Mouse (Mus musculus): ENCODE measurements around the gene Cpn2. TPM values are rescaled to one million over a fixed set of nuclear protein-coding genes. Genes with fewer than 3 reads are reported as not detected.

Cpn2 gene
- polyA plus RNA-seq, 1 experiment, result not detected

DNA sequence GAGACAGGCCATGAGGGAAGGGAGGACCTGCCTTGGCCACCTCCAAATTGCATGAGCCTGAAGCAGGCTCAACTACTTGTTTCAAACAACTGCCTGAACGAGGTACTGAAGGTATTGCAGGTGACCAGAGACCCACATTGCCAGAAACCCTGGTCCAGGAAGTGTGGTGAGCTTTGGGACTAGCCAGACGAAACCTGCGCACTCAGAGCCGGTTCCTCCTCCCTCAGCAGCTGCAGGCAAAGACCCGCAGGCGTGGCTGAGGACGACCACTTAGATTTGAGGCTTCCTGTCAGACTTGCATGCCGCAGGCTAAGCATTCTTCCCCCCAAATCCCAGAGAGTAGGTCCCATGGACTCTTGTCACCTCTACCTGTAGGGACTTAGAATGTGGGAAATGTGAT lies 33.2 kb downstream of the Cpn2 start:
- TF ChIP-seq GATA1 (IDR thresholded peaks at IDR 0.05; ENCODE audit: low read length), result no peak

DNA sequence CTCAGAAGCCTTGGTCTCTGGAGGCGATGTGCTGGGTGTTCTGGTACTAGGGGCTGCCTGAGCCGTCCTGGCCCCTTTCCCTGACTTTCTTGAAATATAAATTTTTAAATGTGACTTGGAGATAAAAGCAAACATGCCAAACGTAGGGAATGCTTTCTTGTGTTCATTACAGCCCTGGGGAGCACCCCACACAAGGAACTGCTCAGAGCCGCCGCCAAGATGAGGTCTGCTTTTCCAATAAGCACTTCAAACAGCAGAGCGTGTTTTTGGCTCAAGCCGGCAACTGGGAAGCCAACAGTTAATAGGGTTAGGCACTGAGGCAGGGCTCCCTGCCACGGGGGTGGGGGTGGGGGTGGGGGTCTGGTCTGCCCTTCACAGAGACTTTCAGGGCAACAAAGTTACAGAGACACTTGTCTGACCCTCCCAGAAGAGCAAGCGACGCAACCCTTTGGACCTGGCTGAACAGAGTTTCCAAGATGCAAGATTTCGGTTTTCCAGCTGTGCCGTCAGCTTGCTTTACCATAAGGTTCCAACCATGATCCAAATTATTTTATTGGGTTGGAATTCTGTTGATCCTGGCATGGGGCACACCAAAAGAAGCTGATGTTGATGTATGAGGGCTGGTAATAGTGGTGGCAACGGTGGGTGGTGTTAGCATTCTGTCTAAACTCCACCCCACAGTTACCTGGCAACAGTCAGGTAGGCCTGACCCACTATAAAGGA lies 35.3 kb downstream of the Cpn2 start:
- no peak for TF ChIP-seq GATA1 (IDR thresholded peaks at IDR 0.05; ENCODE audit: low read length)

DNA sequence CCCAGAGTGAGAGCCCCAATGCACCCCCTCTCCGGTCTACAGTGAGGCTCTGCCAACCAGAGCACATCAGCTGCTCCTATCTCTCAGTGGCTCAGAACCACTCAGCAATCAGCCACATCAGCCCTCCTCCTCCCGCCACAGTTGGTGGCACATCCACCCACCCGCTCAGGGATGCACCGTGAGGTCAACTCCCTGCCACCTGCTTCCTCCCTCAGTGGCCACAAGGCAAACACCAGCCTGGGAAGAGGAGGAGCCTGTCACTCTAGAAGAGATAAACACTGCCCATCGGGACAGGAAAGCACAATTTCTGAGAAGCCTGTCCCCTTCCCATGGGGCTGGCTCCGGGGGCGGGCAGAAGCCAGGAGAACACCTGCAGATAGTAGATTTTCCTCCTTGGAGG lies 39.9 kb downstream of the Cpn2 start:
- no peak for TF ChIP-seq GATA1 (IDR thresholded peaks at IDR 0.05; ENCODE audit: low read length)

DNA sequence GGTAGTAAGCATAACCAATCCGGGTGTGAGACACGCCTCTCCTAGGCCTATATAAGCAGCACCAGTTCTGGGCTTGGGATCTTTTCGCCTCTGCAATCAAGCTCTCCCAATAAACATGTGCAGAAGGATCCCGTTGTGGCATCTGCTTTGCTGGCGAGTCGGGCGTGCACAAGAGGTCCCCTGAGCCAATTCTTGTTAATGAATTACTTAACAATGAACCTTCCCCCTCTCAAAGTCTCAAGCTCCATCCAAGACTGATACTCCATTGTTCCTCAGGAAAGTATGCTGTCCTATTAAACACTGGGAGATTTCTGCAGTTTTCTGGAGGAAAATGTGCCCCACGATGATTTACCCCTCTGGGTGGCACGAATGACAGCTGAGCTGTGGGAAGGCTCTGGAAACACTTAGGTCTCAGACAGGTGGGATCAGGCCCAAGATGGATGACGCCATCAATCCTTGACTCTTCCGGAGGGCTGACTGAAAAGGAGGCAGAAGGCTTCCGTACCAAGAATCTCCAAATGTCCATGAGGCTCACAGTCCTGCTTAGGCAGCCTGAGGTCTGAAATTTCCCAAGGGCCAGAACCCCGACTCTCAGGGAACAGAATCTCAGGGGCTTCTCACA lies 46.0 kb downstream of the Cpn2 start:
- TF ChIP-seq GATA1 (IDR thresholded peaks at IDR 0.05; ENCODE audit: low read length), result no peak

DNA sequence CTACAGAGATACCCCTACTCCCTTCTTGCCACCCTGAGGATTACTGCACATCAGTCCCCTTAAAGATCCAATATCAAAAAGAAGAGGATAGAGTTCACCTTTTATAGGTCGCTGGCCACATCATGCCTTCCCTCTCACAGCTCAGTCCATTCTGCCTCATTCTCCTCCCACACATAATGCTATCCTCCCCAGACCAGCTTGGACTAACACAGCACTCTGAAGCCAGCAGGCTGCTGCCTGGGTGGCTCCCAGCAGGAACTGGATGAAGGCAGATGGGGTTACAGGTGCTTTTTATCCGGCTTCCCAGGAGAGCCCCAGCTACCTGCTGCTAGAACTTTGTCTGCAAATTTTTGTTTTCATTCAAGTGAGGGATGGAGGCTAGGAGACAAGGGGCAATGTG lies 51.5 kb downstream of the Cpn2 start:
- TF ChIP-seq GATA1 (IDR thresholded peaks at IDR 0.05; ENCODE audit: low read length), result no peak

DNA sequence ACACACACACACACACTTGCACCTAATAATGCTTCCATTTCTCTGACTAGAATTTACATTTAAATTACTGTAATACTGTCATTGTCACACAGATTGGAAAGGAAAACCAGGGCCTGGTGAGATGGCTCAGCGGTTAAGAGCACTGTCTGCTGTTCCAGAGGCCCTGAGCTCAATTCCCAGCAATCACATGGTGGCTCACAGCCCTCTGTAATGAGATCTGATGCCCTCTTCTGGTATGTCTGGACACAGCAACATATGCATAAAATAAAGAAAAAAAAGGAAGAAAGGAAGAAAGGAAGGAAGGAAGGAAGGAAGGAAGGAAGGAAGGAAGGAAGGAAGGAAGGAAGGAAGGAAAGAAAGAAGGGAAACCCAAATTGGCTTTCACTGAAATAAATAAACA lies 53.7 kb downstream of the Cpn2 start:
- TF ChIP-seq GATA1 (IDR thresholded peaks at IDR 0.05; ENCODE audit: low read length), result no peak

DNA sequence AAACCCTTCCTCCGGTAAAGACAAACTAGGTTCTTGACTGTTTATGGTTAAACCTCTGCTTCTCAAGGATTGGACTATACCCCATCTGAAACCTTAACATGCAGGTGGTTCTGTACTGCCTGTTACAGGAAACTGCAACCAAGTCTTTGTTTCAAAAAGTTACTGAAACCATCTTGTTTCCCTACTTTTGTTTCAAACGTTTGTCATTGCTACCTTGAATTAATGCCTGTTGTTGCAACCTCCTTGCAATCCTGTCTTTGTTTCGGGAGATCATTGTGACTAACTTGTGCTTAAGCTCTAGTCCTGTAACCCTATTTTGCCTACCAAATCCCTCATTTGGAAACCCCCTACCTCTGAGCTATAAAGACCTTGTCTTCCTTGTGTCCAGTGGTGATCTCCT lies 55.3 kb downstream of the Cpn2 start:
- TF ChIP-seq GATA1 (IDR thresholded peaks at IDR 0.05; ENCODE audit: low read length), result no peak

DNA sequence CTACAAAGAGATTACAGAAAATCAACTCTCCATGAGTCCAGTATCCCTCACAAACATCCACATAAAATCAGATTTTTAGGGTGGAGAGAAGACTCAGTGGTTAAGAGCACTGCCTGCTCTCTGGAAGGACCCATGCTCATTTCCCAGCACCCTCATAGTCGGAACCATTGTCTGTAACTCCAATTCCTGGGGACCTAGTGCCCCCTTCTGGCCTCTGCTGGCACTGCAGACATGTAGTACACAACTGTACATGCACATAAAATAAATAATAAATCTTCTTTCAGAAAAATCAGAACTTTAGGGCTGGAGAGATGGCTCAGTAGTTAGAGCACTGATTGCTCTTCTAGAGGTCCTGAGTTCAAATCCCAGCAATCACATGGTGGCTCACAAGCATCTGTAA lies 58.0 kb downstream of the Cpn2 start:
- no peak for TF ChIP-seq GATA1 (IDR thresholded peaks at IDR 0.05; ENCODE audit: low read length)

DNA sequence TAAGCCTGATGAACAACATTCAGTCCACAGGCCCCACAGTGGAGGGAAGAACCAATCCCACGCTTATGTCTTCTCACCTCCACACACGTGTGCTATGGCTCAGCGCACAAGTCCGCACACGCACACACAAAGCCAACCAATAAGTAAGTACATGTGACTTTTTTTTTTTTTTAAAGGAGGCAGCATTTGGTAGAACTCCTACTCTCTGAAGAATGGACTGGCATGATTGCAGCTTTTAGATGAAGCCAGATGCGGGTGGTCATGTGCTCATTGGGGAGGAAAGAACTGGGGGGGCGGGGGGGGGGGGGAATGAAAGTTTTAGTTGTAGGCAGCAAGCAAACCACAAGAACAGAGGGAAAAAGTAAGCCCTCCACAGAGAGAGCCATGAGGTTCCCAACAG lies 59.3 kb downstream of the Cpn2 start:
- no peak for TF ChIP-seq GATA1 (IDR thresholded peaks at IDR 0.05; ENCODE audit: low read length)

DNA sequence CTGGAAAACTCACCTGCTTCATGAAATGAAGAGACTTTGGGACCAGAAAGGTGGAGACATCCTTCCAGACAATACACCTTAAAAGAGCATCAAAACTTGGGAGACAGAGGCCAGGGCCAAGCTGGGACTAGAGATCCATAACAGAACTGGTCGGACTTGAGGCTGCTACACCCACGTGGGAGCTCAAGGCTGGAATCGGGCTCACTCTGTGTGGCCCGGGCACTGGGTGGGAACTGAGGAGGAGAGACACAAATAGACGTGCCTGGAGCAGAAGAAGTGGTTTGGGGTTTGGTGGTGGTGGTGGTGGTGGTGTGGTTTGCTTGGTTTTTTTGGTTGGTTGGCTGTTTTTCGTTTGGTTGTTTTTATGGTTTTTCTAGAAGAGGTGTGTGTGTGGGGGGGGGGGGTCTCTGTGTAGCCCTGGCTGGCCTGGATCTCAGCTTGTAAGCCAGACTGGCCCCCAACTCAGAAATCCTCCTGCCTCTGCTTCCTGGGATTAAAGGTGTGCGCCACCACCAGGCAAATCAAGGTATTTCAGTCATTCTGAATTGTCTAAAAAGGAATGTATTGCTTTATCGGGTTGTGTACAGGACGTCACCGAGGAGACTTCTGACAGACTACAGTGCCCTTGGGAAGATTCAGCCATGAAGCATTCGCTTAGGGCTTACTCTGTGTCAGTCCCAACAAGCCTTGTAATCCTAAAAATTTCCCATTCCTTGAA lies 60.0 kb downstream of the Cpn2 start:
- TF ChIP-seq GATA1 (IDR thresholded peaks at IDR 0.05; ENCODE audit: low read length), result no peak

Other genes starting within 250 kb of the Cpn2 start
- gene Hes1, start 203.1 kb downstream of the Cpn2 start, polyA plus RNA-seq (2012), result 119 and 125 TPM in 2 replicates
- gene Lrrc15, start 15.8 kb upstream of the Cpn2 start, polyA plus RNA-seq (2012), result not detected in 2 replicates
- gene Gp5, start 43.3 kb upstream of the Cpn2 start, polyA plus RNA-seq (2012), result 112 and 124 TPM in 2 replicates
- 142 and 176 TPM in 2 replicates for gene Atp13a3, start 138.5 kb upstream of the Cpn2 start, polyA plus RNA-seq (2012)